Mouse (Mus musculus): Measurements from ENCODE around the gene Il13.

Gene Il13

GRCm38 (mm10) chr11:53634556-53634955, at the start of gene Il13:
TSS of gene Il13 (minus strand) at chr11:53634702.
- no peak for DNase-seq (ENCODE audit: low read depth, low spot score)

- no peak for DNase-seq (ENCODE audit: low read depth, low spot score)
Observed at GRCm38 (mm10) chr11:53682994-53683530, 48.6 kb upstream of the Il13 start.

- DNase-seq (ENCODE audit: low read depth, low spot score) = no peak
Observed at GRCm38 (mm10) chr11:53682170-53682569, 47.7 kb upstream of the Il13 start.

DNA sequence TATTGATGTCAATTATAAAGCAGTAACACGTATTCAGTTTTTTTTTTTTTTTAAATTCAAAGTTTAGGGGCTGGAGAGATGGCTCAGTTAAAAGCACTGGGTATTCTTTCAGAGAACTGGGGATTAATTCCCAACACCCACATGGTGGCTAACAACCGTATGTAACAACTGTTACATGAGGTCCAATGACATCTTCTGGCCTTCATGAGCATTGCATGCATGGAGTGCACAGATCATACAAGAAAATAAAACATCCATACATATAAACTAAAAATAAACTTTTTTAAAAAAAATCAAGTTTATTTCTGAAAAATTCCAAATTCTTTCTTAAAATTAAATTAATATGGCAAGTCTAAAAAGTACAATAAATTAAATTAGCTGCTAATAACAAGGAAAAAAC, 47.2 kb upstream of the Il13 start:
- DNase-seq (ENCODE audit: low read depth, low spot score) = no peak

DNA sequence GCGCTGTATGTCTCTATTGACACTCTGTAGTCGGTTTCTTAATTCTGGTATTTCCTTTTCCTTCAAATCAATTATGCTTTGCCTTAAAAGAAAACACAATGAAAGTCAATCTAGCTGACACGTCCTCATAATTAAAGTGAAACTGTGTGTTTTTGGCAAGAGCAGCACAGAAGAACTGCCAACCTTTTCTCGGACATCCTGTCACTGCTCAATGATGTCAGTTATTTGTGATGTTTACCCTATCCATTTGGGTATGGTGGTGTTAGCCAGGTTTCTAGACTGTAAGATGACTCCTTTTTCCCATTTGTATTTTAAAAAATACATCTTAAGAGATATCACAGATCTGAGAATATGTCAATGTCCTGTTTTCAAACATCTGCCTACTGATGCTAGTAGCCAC, 45.6 kb upstream of the Il13 start:
- DNase-seq (ENCODE audit: low read depth, low spot score) = no peak

DNA sequence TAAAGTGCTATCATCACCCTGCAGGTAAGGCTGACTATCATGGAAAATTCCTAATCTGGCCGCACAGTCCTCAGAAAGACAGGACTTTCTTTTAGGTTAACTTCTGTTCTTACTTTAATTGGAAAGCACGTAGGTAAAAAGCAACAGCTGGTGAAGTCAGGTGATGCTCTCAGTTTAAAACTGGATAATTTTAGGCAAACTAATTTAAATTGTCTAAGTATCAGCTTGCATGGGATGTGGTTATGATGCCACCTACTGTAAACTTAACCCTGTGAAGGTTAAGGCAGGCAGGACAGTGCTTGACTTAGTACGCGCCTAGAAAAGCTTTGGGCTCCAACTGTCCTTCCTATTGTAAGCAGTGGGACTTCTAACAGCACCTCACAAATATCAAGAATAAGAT, 36.9 kb upstream of the Il13 start:
- no peak for DNase-seq (ENCODE audit: low read depth, low spot score)

GRCm38 (mm10) chr11:53664091-53664490, 29.6 kb upstream of the Il13 start:
- DNase-seq (ENCODE audit: low read depth, low spot score) = no peak

DNA sequence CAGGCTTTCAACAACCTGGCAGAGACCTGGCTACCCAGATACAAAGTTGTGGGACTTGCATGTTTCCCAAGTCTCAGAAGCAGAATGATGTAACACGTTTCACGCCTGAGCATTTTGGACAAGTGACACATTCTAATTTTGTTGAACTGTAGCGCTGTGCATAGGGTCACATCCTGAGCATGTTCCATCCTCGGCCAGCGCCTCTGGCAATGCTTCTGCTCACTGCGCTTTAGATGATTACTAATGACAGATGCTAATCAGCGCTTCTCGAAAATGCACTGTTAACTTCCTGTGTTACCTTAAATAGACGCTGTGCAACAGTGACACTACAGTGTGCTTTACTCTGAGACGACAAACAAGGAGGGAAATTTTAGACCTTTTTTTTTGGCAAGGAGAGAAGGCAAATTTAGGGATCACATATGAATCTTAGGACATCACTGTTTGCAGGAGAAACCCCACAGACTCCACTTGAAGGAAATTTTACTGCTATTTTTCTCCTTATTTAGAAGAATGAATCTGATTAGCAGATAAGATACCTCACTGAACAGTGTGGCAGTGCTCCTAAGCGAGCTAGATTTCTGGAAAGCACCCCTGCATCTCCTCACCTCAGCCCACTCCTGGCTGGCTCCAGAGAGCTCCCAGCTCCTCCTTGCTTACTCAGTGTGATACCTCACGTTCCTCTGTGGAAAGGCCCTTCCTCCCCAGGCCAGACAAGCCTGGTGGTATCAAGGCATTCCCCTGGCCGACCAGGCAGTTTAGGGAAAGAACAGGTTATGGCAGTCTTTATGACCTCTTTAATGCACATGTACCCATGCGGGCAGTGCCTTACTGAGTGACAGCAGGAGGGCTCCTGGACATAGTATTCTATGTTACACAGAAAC, 28.5 kb upstream of the Il13 start:
- DNase-seq (ENCODE audit: low read depth, low spot score) = no peak

DNA sequence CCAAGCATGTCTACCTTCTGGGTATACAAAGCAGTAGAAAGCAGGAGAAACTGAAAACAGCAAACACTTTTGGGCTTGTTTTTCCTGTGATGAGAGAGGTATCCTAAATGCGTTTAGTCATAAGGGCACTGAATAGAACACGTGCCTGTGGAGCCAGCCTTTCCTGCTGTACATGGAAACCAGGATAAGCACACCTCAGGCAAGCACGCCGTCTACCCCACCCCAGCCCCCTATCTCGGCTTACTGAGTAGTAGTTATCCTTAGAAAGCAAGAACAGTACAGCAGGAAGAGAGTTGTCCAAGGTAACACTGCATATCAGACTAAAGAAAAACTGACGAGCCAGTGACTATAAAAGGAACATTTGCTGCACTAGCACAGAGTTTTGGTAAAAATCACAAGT, 23.3 kb upstream of the Il13 start:
- DNase-seq (ENCODE audit: low read depth, low spot score) = no peak

- no peak for DNase-seq (ENCODE audit: low read depth, low spot score)
Observed at GRCm38 (mm10) chr11:53657381-53657780, 22.9 kb upstream of the Il13 start.

DNA sequence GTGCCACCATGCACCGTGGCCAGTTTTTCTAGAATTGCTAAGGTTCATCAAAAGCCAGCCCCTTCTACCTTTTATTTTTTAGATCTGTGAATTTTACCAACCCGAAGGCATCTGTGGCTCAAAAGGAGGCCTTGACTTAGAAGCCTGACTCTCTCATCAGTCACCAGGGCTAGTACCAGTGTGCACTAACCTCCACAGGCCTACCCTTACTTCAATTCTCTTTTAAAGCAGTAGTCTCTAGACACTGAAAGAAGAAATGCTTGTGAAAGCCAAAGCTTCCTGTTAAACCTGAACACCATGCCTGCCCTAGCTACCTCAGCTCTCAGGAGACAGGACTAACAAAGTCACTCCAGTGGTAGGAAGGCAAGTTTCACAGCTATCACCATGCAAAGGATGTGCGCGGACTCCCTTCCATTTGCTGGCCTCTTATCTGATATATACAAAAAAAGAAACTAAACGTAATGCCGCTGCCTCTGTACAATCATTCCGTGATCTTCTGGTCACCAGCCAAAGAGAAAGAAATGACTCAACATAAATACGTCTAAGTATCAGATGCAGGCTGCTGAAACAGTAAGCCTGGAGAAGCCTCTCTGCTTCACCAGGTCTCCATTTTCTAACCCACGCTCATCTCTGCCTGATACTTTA, 22.2 kb upstream of the Il13 start:
- DNase-seq (ENCODE audit: low read depth, low spot score) = peak; percentile 39

GRCm38 (mm10) chr11:53655043-53655442, 20.5 kb upstream of the Il13 start:
- DNase-seq (ENCODE audit: low read depth, low spot score) = no peak

- DNase-seq (ENCODE audit: low read depth, low spot score) = no peak
Observed at GRCm38 (mm10) chr11:53652427-53652826, 17.9 kb upstream of the Il13 start.

GRCm38 (mm10) chr11:53651441-53651840, 16.9 kb upstream of the Il13 start:
- DNase-seq (ENCODE audit: low read depth, low spot score) = no peak

DNA sequence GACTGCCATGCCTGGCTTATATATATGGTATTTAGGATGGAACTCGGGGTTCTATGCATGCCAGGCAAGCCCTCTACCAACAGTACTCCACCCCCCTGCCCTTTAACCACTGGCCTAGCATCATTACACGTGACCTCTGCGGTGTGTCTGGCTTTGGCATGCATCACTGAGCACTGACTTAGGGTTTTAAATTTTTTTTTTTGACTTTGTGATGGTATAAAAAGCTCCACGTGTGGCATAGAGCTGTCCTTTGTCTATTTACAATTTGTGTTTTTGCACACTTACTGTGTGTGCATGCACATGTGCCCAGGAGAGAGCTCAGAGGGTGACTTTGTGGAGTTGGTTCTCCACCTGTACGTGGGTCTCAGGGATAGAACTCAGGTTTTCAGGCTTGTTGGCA, 9.5 kb upstream of the Il13 start:
- no peak for DNase-seq (ENCODE audit: low read depth, low spot score)

- DNase-seq (ENCODE audit: low read depth, low spot score) = no peak
Observed at GRCm38 (mm10) chr11:53642744-53643279, 8.3 kb upstream of the Il13 start.

GRCm38 (mm10) chr11:53637803-53638260, 3.3 kb upstream of the Il13 start:
- no peak for DNase-seq (ENCODE audit: low read depth, low spot score)

DNA sequence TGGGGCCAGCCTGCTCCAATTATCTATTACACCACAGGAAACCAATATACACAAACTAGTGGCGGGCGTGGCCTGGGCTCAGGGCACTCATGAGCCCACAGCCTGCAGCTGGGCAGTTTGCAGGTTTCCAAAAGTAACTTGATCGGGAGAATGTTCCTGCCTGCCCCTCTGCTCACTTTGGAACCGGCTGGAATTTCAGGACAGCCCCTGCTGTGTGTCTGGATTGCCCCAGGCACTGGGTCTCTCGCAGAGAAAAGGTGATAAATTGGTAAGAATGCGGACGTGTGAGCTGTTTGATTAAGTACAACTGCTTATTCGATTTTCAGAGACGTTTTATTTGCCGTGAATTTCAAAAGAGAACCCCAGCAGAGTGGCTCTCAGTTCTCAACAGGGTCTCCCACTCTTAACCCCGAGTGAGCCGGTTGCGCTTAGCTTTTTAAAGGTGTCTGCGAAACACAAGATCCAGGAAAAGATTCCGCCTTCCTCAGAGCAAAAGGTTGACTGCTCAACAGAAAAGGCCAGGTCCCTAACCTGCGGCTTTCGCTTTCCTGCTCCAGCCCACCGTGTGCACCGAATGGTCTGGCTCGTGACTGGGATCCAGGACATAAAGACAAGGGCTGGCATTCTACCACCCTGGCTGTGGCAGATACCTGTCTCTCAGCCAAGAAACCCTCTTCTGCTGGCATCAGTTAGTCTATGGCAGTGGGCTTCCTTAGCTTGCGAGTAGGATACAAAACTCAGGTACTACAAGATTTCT, 2.7 kb upstream of the Il13 start:
- no peak for DNase-seq (ENCODE audit: low read depth, low spot score)

DNA sequence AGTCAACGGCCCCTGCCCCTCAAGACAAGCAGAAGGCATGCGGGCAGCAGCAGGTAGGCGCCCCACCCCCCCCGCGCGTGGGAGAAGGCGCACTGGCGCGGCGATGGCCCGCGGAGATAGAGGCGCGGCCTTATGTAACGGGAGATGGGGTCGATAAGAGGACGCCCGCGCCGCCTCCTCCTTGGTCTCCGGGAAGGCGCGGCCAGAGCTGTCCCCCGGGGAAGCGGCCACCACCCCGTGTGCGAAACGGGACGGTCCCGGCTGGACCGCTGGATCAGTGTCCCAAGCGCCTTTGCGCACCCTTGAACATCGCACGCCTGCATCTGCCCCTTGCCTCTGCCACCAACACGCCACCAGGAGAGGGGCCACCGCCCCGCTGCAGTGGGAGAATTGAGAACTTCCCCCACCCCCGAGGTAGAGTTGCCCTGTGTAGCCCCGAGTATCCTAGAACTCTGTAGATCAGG, 1.7 kb upstream of the Il13 start:
- DNase-seq (ENCODE audit: low read depth, low spot score) = no peak

DNA sequence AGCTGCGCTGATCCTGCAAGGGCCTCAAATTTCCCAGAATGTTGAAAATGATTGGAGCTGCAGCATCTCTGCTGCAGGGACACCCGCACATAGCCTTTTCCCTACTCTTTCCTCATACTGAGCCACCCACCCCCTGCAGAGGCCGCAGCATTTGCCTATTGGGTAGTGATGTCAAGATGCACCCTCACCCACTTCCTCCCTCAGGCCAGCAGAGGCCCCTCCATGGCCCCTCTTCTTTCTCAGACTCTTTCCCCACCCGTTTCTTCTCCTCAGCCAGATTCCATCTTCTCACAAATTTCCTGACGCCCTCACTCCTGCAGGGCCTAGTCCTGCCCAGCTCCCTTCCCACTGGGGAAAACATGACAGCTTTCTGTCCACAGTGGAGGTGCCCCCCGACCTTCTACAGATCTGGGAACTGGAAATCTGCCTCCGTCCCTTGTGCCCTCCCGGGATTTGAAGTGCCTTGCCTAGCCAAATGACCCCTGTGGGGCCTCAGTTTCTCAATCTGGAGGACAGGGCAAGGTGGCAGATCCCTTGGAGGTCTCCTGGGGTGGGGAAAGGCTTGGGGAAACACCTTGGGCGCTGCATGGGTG, 1.2 kb upstream of the Il13 start:
- DNase-seq (ENCODE audit: low read depth, low spot score) = no peak

DNA sequence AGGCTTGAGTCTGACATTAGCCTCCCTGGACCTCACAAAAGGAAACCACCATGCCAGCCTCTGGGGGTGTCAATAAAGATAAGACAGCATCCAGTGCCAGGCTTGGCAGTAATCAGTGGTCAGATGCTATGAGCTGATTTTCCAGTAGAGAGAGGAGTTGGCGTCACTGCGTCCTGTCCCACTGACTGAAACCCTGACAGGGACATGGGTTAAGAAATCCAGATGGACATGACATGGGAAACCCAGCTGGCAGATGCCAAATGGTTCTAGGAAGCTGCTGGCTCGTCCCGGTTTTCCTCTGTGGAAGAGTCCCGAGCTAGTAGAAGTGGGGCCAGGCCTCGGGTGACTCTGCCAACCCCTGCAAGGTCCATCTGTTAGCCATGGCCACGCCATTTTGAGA, 858 bp downstream of the Il13 start:
- DNase-seq (ENCODE audit: low read depth, low spot score) = no peak

Measured in c-Kit-negative CD71-positive TER-119-positive erythroid progenitor cells, embryonic 14.5 days (primary cell).